Mouse (Mus musculus) E14TG2a.4 (cell line): ENCODE results near the gene Pfkp.

Source experiments
- CTCF ChIP-seq: conservative IDR thresholded peaks from 2 replicates; pipeline ENCODE4 v1.5.1; 2014; ENCODE audit warnings: low read length
- NANOG ChIP-seq: IDR thresholded peaks from 2 replicates; pipeline ENCODE4 v1.6.1; 2014; ENCODE audit warnings: borderline replicate concordance, low read length, mixed read lengths

DNA sequence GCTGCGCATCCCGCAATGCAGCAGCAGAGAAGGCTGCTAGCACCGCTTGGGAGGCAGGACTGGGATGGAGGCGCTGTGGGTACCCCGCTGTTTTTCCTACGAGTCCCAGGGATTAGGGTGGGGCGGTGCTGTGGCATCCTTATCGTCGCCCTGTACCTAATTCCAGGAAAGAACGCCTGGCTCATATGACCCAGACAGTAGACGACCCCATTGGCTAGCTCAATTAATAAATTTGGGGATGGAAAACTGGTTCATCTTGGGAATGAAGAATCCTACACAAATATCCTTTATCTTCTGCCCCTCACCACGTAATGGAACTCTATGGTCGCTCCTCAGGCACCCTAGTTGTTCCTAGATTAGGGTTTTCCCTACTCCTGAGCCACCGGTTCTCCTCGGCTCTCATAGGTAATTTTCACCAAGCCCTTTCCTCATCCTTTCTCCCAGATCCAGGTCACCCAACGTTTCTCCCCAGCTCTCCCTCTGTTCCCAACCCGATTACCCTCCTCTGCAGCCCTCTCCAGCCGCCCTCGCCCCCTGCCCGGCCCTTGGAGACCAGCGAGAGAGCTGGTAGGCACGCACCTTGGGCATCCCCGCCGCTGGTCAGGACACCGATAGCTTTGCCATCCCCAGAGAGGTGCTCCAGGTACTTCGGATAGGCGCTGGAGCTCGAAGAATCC, 447 bp downstream of the Pfkp start:
- TF ChIP-seq CTCF (no peak), NANOG (no peak)
